Mouse (Mus musculus) bone marrow, adult 2 months (tissue): ENCODE data around the gene Gm38100.

Source experiments
- CTCF ChIP-seq: fragments of 200-500 bp; IDR thresholded peaks from 2 replicates; pipeline ENCODE4 v1.5.1; 2011; ENCODE audit warnings: low read length, control low read depth; ENCODE audit not compliant: control insufficient read depth, insufficient read depth
- POLR2A ChIP-seq: fragments of 200-500 bp; IDR thresholded peaks from 2 replicates; pipeline ENCODE4 v1.6.1; 2011; ENCODE audit warnings: low read depth, mild to moderate bottlenecking, control low read depth, low read length, borderline replicate concordance; ENCODE audit not compliant: control insufficient read depth

DNA sequence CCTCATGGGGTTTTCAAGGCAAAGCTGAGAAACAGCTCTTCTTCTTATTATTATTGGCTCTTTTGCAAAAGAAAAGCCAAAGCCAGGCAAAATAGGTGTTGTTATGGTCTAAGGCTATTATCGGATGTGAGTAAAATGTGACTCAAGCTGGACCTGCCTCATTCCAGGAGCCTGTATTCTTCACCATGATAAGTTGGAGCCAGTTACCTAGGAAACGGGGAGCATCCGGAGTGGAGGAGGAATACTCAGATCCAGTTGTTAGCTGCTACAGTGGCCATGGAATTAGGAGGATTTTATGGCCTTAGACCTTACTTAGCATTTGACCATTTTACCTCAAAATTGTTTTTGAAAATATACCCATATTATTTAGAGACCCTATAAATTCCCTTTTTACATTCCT, 49.4 kb upstream of the Gm38100 start:
- TF ChIP-seq CTCF: no peak
- TF ChIP-seq POLR2A: no peak
